Mouse (Mus musculus) lung, postnatal 0 days (tissue): ENCODE measurements around the gene Slc10a7.

Experiments used
- CTCF ChIP-seq: IDR thresholded peaks from 2 replicates; pipeline ENCODE4 v1.5.1; 2016; ENCODE audit warnings: antibody characterized with exemption, mild to moderate bottlenecking
- EP300 ChIP-seq: IDR thresholded peaks from 2 replicates; pipeline ENCODE4 v1.6.1; 2016; ENCODE audit warnings: antibody characterized with exemption, mild to moderate bottlenecking, control low read depth

- no peak for TF ChIP-seq CTCF
- TF ChIP-seq EP300: no peak
Measured at GRCm38 (mm10) chr8:78568196-78568595, 59.0 kb downstream of the Slc10a7 start.
